Mouse (Mus musculus) spleen, adult 2 months (tissue): Measurements from ENCODE around the gene Rhbdl3.

Source experiments
- CTCF ChIP-seq: fragments of 200-500 bp; IDR thresholded peaks from 2 replicates; pipeline ENCODE4 v1.5.1; 2011; ENCODE audit warnings: mild to moderate bottlenecking, inconsistent platforms; ENCODE audit not compliant: insufficient read depth, insufficient read length, insufficient replicate concordance; ENCODE audit errors: extremely low read depth
- POLR2A ChIP-seq: fragments of 200-500 bp; IDR thresholded peaks from 2 replicates; pipeline ENCODE4 v1.6.1; 2011; ENCODE audit warnings: low read depth, low read length, inconsistent platforms

DNA sequence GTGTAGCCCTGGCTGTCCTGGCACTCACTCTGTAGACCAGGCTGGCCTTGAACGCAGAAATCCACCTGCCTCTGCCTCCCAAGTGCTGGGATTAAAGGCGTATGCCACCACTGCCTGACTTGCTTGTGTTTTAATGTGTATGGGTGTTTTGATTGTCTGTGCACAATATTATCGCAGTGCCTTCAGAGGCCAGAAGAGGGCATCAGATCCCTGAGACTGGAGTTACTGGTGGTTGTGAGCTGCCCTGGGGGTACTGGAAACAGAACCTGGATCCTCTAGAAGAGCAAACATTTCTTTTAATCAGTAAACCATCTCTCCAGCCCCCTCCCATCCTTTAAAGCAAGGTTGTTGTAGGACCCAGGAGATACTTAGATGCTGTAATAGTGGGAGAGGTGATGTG is 3.0 kb downstream of the Rhbdl3 start:
- TF ChIP-seq POLR2A (no peak), CTCF (no peak)
